Mouse (Mus musculus): ENCODE data around the gene Mst1. TPM values are rescaled to one million over a fixed set of nuclear protein-coding genes. Genes with fewer than 3 reads are reported as not detected.

Gene Mst1
- polyA plus RNA-seq, 1 experiment from 2014 or later: not detected

DNA sequence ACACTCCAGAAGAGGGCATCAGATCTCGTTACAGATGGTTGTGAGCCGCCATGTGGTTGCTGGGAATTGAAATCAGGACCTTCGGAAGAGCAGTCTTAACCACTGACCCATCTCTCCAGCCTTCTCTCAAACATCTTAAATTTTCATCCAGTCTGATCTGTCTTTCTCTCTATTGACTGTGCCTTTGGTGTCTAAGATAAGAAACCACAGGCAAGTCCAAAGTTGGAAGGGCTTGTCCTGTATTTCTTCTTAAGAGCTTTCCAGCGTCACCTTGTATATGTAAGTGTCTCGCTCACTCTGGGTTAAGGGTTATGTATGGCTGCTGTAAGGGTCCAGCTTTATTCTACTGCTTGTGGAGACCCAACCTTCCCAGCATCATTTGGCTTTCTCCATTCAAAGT is 51.3 kb downstream of the Mst1 start:
- H3K4me3 ChIP-seq (ENCODE audit: low read depth, low read length): no peak overlapping the region
- H3K4me1 ChIP-seq (ENCODE audit: control insufficient read depth, insufficient read depth, low read length): no peaks in the 10 kb centered on the region
- H3K4me2 ChIP-seq (ENCODE audit: low read length): no peak overlapping the region
- no peaks in the 10 kb centered on the region for H3K27me3 ChIP-seq (replicated peaks; ENCODE audit: control insufficient read depth, insufficient read depth, low read length)
- no peaks in the 10 kb centered on the region for H3K9me3 ChIP-seq (replicated peaks; ENCODE audit: control insufficient read depth, low read length)
- no peak overlapping the region for H3K9ac ChIP-seq (ENCODE audit: low read length)
- ATAC-seq (no peak), DNase-seq (ENCODE audit: low spot score) (no peak)
- 92% methylated on average over 5 of the region's 5 CpGs for WGBS
- no peak overlapping the region for H3K27ac ChIP-seq (ENCODE audit: low read depth, low read length)
- no peaks in the 10 kb centered on the region for H3K36me3 ChIP-seq (ENCODE audit: control insufficient read depth, insufficient read depth, low read length)

DNA sequence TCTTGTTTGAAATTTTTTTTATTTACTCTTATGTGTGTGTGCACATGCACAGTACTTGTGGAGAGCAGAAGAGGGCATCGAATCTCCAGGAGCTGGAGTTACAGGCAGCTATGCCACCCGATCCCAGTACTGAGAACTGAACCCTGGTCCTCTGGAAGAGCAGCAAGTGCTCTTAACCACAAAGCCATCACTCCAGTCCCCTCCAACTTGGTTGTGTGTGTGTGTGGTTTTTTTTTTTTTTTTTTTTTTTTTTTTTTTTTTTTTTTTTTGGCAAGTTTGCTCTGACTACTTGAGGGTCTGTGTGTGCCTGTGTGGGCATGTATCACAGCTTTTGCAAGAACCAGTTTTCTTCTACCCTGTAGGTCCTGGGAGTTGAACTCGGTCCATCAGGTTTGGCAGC is 52.1 kb downstream of the Mst1 start:
- H3K9ac ChIP-seq (ENCODE audit: low read length): no peak overlapping the region
- no peaks in the 10 kb centered on the region for H3K9me3 ChIP-seq (replicated peaks; ENCODE audit: control insufficient read depth, low read length)
- no peak for DNase-seq (ENCODE audit: low spot score)
- 91% methylated on average over 3 of the region's 3 CpGs for WGBS
- H3K4me1 ChIP-seq (ENCODE audit: control insufficient read depth, insufficient read depth, low read length): no peaks in the 10 kb centered on the region
- H3K27ac ChIP-seq (ENCODE audit: low read depth, low read length): no peak overlapping the region
- H3K4me2 ChIP-seq (ENCODE audit: low read length): no peak overlapping the region
- ATAC-seq: no peak
- H3K27me3 ChIP-seq (replicated peaks; ENCODE audit: control insufficient read depth, insufficient read depth, low read length): no peaks in the 10 kb centered on the region
- H3K36me3 ChIP-seq (ENCODE audit: control insufficient read depth, insufficient read depth, low read length): 0 out of 2 replicates have a peak, but pooled peaks cover 2% of the 10 kb centered on the region
- H3K4me3 ChIP-seq (ENCODE audit: low read depth, low read length): no peak overlapping the region

DNA sequence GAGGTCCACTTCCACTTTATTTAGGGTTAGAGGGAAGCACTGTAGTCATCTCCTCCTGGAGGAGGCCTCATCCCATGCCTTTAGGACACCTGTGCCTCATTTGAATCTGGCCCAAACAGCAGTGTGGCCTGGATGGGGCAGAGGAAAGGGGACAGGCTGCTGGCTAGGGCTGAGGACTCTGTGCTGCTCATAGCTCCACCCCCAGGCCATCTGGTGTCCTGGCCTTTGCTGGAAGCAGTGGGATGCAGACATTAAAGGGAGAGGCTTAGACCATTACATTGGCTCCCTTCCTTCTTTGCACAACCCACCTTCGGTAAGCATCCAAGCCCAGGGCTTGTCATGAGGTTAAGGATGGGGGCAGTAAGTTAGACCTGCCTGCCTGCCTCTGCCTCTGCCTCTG is 53.2 kb downstream of the Mst1 start:
- 0 out of 2 replicates have a peak, but pooled peaks cover 9% of the 10 kb centered on the region for H3K36me3 ChIP-seq (ENCODE audit: control insufficient read depth, insufficient read depth, low read length)
- H3K4me3 ChIP-seq (ENCODE audit: low read depth, low read length): no peak overlapping the region
- H3K9me3 ChIP-seq (replicated peaks; ENCODE audit: control insufficient read depth, low read length): no peaks in the 10 kb centered on the region
- no peak for DNase-seq (ENCODE audit: low spot score)
- no peak overlapping the region for H3K4me2 ChIP-seq (ENCODE audit: low read length)
- no peak overlapping the region for H3K9ac ChIP-seq (ENCODE audit: low read length)
- H3K27me3 ChIP-seq (replicated peaks; ENCODE audit: control insufficient read depth, insufficient read depth, low read length): no peaks in the 10 kb centered on the region
- no peak for ATAC-seq
- WGBS: 55% methylated on average over 1 of the region's 1 CpGs
- H3K4me1 ChIP-seq (ENCODE audit: control insufficient read depth, insufficient read depth, low read length): no peaks in the 10 kb centered on the region
- no peak overlapping the region for H3K27ac ChIP-seq (ENCODE audit: low read depth, low read length)

Small RNA genes lying within 50 kb of the gene (microRNA-seq; reads per million reads assigned to microRNA genes)
- gene Gm47303 (not detected), gene Mir7088 (not detected)

Other genes with a start within 250 kb of the Mst1 start
- 69.4 and 89.9 TPM in 2 replicates for gene Rbm6, start 207.2 kb upstream of the Mst1 start, polyA plus RNA-seq (2014; fragmentation: Nextera tagmentation; extraction: Ambion mirVana)
- 23.5 and 27.2 TPM in 2 replicates for gene Mon1a, start 192.3 kb upstream of the Mst1 start, polyA plus RNA-seq (2014; fragmentation: Nextera tagmentation; extraction: Ambion mirVana)
- gene Mst1r, start 173.6 kb upstream of the Mst1 start, polyA plus RNA-seq (2014; fragmentation: Nextera tagmentation; extraction: Ambion mirVana): 0.23 and 1.2 TPM in 2 replicates
- not detected in 2 replicates for gene Actl11, start 152.0 kb upstream of the Mst1 start, polyA plus RNA-seq (2014; fragmentation: Nextera tagmentation; extraction: Ambion mirVana)
- 25.1 and 40.8 TPM in 2 replicates for gene Camkv, start 144.8 kb upstream of the Mst1 start, polyA plus RNA-seq (2014; fragmentation: Nextera tagmentation; extraction: Ambion mirVana)
- 17.1 and 20.5 TPM in 2 replicates for gene Traip, start 130.3 kb upstream of the Mst1 start, polyA plus RNA-seq (2014; fragmentation: Nextera tagmentation; extraction: Ambion mirVana)
- 3.1 and 4.7 TPM in 2 replicates for gene Uba7, start 104.9 kb upstream of the Mst1 start, polyA plus RNA-seq (2014; fragmentation: Nextera tagmentation; extraction: Ambion mirVana)
- gene Gm20661, start 97.4 kb upstream of the Mst1 start, polyA plus RNA-seq (2014; fragmentation: Nextera tagmentation; extraction: Ambion mirVana): 0.56 and 0.83 TPM in 2 replicates
- 14.2 and 16.2 TPM in 2 replicates for gene Inka1, start 94.6 kb upstream of the Mst1 start, polyA plus RNA-seq (2014; fragmentation: Nextera tagmentation; extraction: Ambion mirVana)
- 1.2 and 1.5 TPM in 2 replicates for gene Cdhr4, start 87.9 kb upstream of the Mst1 start, polyA plus RNA-seq (2014; fragmentation: Nextera tagmentation; extraction: Ambion mirVana)
- 0.53 TPM in 1 of 2 replicates, not detected in the other for gene Gm20662, start 84.1 kb upstream of the Mst1 start, polyA plus RNA-seq (2014; fragmentation: Nextera tagmentation; extraction: Ambion mirVana)
- 39.3 and 48.1 TPM in 2 replicates for gene Ip6k1, start 77.9 kb upstream of the Mst1 start, polyA plus RNA-seq (2014; fragmentation: Nextera tagmentation; extraction: Ambion mirVana)
- 18.5 and 20.0 TPM in 2 replicates for gene Gmppb, start 31.2 kb upstream of the Mst1 start, polyA plus RNA-seq (2014; fragmentation: Nextera tagmentation; extraction: Ambion mirVana)
- gene Amigo3, start 27.3 kb upstream of the Mst1 start, polyA plus RNA-seq (2014; fragmentation: Nextera tagmentation; extraction: Ambion mirVana): 2.2 and 2.3 TPM in 2 replicates
- gene Rnf123, start 2.9 kb downstream of the Mst1 start, polyA plus RNA-seq (2014; fragmentation: Nextera tagmentation; extraction: Ambion mirVana): 37.5 and 42.7 TPM in 2 replicates
- gene Apeh, start 14.2 kb downstream of the Mst1 start, polyA plus RNA-seq (2014; fragmentation: Nextera tagmentation; extraction: Ambion mirVana): 39.1 and 43.0 TPM in 2 replicates
- 5.3 and 6.6 TPM in 2 replicates for gene Bsn, start 109.9 kb downstream of the Mst1 start, polyA plus RNA-seq (2014; fragmentation: Nextera tagmentation; extraction: Ambion mirVana)
- 42.0 and 49.6 TPM in 2 replicates for gene Dag1, start 183.5 kb downstream of the Mst1 start, polyA plus RNA-seq (2014; fragmentation: Nextera tagmentation; extraction: Ambion mirVana)
- 113 and 126 TPM in 2 replicates for gene Nicn1, start 210.0 kb downstream of the Mst1 start, polyA plus RNA-seq (2014; fragmentation: Nextera tagmentation; extraction: Ambion mirVana)
- gene Amt, start 216.4 kb downstream of the Mst1 start, polyA plus RNA-seq (2014; fragmentation: Nextera tagmentation; extraction: Ambion mirVana): 13.2 and 13.4 TPM in 2 replicates
- 276 and 307 TPM in 2 replicates for gene Rhoa, start 225.7 kb downstream of the Mst1 start, polyA plus RNA-seq (2014; fragmentation: Nextera tagmentation; extraction: Ambion mirVana)
- gene Tcta, start 225.7 kb downstream of the Mst1 start, polyA plus RNA-seq (2014; fragmentation: Nextera tagmentation; extraction: Ambion mirVana): 38.9 and 50.8 TPM in 2 replicates